ENCODE assay signal across 8 mouse cellular contexts in the genomic region with DNA sequence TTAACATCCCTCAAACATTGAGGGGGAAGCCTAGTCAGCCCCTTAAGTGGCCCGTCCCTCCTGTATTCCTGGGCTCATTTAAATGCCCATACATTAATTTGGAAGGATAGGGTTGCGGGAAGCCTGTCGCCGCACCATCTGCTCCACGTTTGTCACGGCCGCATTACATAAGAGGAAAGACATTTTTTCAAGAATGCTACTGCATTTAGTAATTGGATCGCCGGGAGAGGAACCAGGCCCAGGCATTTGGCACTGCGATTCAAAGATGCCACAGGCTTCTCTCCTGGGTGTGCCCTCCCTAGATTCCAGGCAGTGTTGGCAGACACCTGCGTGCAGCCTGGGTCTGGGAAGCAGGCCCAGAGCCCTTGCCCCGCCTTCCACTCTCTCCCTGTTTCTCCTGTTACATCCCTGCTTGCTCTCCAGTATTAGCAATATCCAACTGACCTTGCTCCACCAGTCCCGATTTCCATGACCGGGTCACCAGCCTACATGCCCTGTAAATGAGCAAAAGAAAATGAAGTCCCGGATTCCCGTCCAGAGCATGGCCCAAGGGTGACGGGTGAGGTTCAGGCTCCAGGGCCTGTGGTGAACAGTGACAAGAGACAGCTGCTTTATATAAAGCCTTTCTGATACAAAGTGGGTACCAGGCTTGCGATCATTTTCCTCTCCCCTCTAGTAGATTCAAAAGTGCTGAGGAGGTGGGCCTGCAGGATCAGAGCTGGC. TPM values are rescaled to one million over a fixed set of nuclear protein-coding genes. Genes with fewer than 3 reads are reported as not detected.
DNase-seq lines count a peak whose midpoint lies in the region; ATAC-seq and TF ChIP-seq lines count a peak whose summit lies in the region.

No protein-coding gene starts in this region.

- H3K4me2 ChIP-seq in stomach, embryonic 16.5 days (ENCODE audit: low read depth, low read length), result no peak overlapping the region
- H3K4me2 ChIP-seq in stomach, postnatal 0 days (replicated peaks; ENCODE audit: low read depth), result no peak overlapping the region
- H3K4me2 ChIP-seq in embryonic facial prominence, embryonic 14.5 days (ENCODE audit: low read depth, low read length), result 0 out of 2 replicates have a peak overlapping the region, but pooled peaks have one; percentile 18
- H3K4me2 ChIP-seq in lung, embryonic 15.5 days, result no peak overlapping the region
- H3K4me2 ChIP-seq in liver, embryonic 12.5 days, result no peak overlapping the region

- ATAC-seq in stomach, embryonic 16.5 days (ENCODE audit: insufficient read depth, low FRiP score), result 0 out of 2 replicates have a peak, but pooled peaks have one; percentile 24
- no peak; the same call in 1 of the 2 replicates for ATAC-seq in stomach, postnatal 0 days (ENCODE audit: low FRiP score, low TSS enrichment)
- ATAC-seq in embryonic facial prominence, embryonic 14.5 days (ENCODE audit: low read depth), result peak; percentile 86
- ATAC-seq in lung, embryonic 15.5 days (ENCODE audit: borderline replicate concordance, extremely low read depth, low FRiP score, low TSS enrichment), result no peak
- ATAC-seq in liver, embryonic 12.5 days, result no peak

- no peak overlapping the region for H3K27ac ChIP-seq in stomach, embryonic 16.5 days (ENCODE audit: low read length)
- H3K27ac ChIP-seq in stomach, postnatal 0 days (replicated peaks), result no peak overlapping the region
- peak overlapping the region; percentile 75 for H3K27ac ChIP-seq in embryonic facial prominence, embryonic 14.5 days (replicated peaks; ENCODE audit: low read depth, low read length)
- peak overlapping the region; percentile 28; the same call in 1 of the 2 replicates for H3K27ac ChIP-seq in lung, embryonic 15.5 days
- no peak overlapping the region for H3K27ac ChIP-seq in liver, embryonic 12.5 days

- 47% methylated on average over 18 of the region's 18 CpGs for WGBS in stomach, embryonic 16.5 days
- 47% methylated on average over 18 of the region's 18 CpGs for WGBS in stomach, postnatal 0 days
- WGBS in embryonic facial prominence, embryonic 14.5 days, result 29% methylated on average over 18 of the region's 18 CpGs
- 34% methylated on average over 18 of the region's 18 CpGs for WGBS in lung, embryonic 15.5 days
- 69% methylated on average over 18 of the region's 18 CpGs for WGBS in liver, embryonic 12.5 days (ENCODE audit: insufficient replicate concordance)

- no peaks in the 10 kb centered on the region for H3K9me3 ChIP-seq in stomach, embryonic 16.5 days (replicated peaks; ENCODE audit: control insufficient read depth, low read length)
- H3K9me3 ChIP-seq in stomach, postnatal 0 days (ENCODE audit: control insufficient read depth, low read length), result no peaks in the 10 kb centered on the region
- H3K9me3 ChIP-seq in embryonic facial prominence, embryonic 14.5 days (ENCODE audit: control insufficient read depth, low read length), result no peaks in the 10 kb centered on the region
- H3K9me3 ChIP-seq in lung, embryonic 15.5 days, result no peaks in the 10 kb centered on the region
- no peaks in the 10 kb centered on the region for H3K9me3 ChIP-seq in liver, embryonic 12.5 days (replicated peaks)

- no peak for DNase-seq in stomach, postnatal 0 days (ENCODE audit: low spot score)
- DNase-seq in embryonic facial prominence, embryonic 14.5 days (ENCODE audit: low spot score), result peak; percentile 93
- DNase-seq in heart, postnatal 25 days (ENCODE audit: low spot score), result peak; percentile 47
- DNase-seq in testis, postnatal 10 days (ENCODE audit: low spot score), result peak; percentile 48
- DNase-seq in urinary bladder, postnatal 10 days (ENCODE audit: low spot score), result no peak

- intact Hi-C loops in heart, postnatal 25 days (cut with DNase I), result no loop called here

- no peak for TF ChIP-seq EP300 in stomach, postnatal 0 days (optimal IDR thresholded peaks at IDR 0.05)

- H3K4me3 ChIP-seq in stomach, embryonic 16.5 days (replicated peaks; ENCODE audit: low read length), result no peak overlapping the region
- no peak overlapping the region for H3K4me3 ChIP-seq in stomach, postnatal 0 days (ENCODE audit: low read depth, low read length)
- H3K4me3 ChIP-seq in embryonic facial prominence, embryonic 14.5 days (ENCODE audit: low read depth, low read length), result no peak overlapping the region
- H3K4me3 ChIP-seq in lung, embryonic 15.5 days, result no peak overlapping the region
- no peak overlapping the region for H3K4me3 ChIP-seq in liver, embryonic 12.5 days

- H3K27me3 ChIP-seq in stomach, embryonic 16.5 days (ENCODE audit: control insufficient read depth, insufficient read depth, low read length), result no peaks in the 10 kb centered on the region
- H3K27me3 ChIP-seq in stomach, postnatal 0 days (ENCODE audit: control insufficient read depth, insufficient read depth, low read length), result no peaks in the 10 kb centered on the region
- no peaks in the 10 kb centered on the region for H3K27me3 ChIP-seq in embryonic facial prominence, embryonic 14.5 days (replicated peaks; ENCODE audit: control insufficient read depth, insufficient read depth, low read length)
- no peaks in the 10 kb centered on the region for H3K27me3 ChIP-seq in lung, embryonic 15.5 days
- H3K27me3 ChIP-seq in liver, embryonic 12.5 days (replicated peaks), result peaks cover 21% of the 10 kb centered on the region

- no peak for TF ChIP-seq CTCF in stomach, postnatal 0 days (IDR thresholded peaks at IDR 0.05; ENCODE audit: low read depth)

- H3K9ac ChIP-seq in stomach, embryonic 16.5 days (ENCODE audit: low read length), result 0 out of 2 replicates have a peak overlapping the region, but pooled peaks have one; percentile 2
- H3K9ac ChIP-seq in stomach, postnatal 0 days (ENCODE audit: low read length), result no peak overlapping the region
- H3K9ac ChIP-seq in embryonic facial prominence, embryonic 14.5 days (ENCODE audit: low read depth, low read length), result no peak overlapping the region
- H3K9ac ChIP-seq in lung, embryonic 15.5 days, result no peak overlapping the region
- H3K9ac ChIP-seq in liver, embryonic 12.5 days, result no peak overlapping the region

- no peaks in the 10 kb centered on the region for H3K36me3 ChIP-seq in stomach, embryonic 16.5 days (ENCODE audit: control insufficient read depth, insufficient read depth, low read length)
- H3K36me3 ChIP-seq in stomach, postnatal 0 days (ENCODE audit: control insufficient read depth, insufficient read depth, low read length), result no peaks in the 10 kb centered on the region
- H3K36me3 ChIP-seq in embryonic facial prominence, embryonic 14.5 days (ENCODE audit: control insufficient read depth, insufficient read depth, low read length), result no peaks in the 10 kb centered on the region
- no peaks in the 10 kb centered on the region for H3K36me3 ChIP-seq in lung, embryonic 15.5 days
- H3K36me3 ChIP-seq in liver, embryonic 12.5 days, result no peaks in the 10 kb centered on the region

- peaks cover 13% of the 10 kb centered on the region; the same call in 1 of the 2 replicates for H3K4me1 ChIP-seq in stomach, embryonic 16.5 days (ENCODE audit: control insufficient read depth, insufficient read depth, low read length)
- no peaks in the 10 kb centered on the region; the same call in 1 of the 2 replicates for H3K4me1 ChIP-seq in stomach, postnatal 0 days (replicated peaks; ENCODE audit: control insufficient read depth, insufficient read depth)
- peaks cover 16% of the 10 kb centered on the region; the same call in 1 of the 2 replicates for H3K4me1 ChIP-seq in embryonic facial prominence, embryonic 14.5 days (ENCODE audit: control insufficient read depth, insufficient read depth, low read length)
- H3K4me1 ChIP-seq in lung, embryonic 15.5 days, result peaks cover 23% of the 10 kb centered on the region
- H3K4me1 ChIP-seq in liver, embryonic 12.5 days, result peaks cover 8% of the 10 kb centered on the region; the same call in 1 of the 2 replicates

RNA-seq across cellular contexts. Expression of gene Znfx1, which starts 16.9 kb away (rescaled TPM):
- 9.2 and 9.5 TPM in 2 replicates for polyA plus RNA-seq in stomach, embryonic 16.5 days (2015; fragmentation: Nextera tagmentation; extraction: Ambion mirVana)
- polyA plus RNA-seq in stomach, postnatal 0 days (2015; fragmentation: Nextera tagmentation; extraction: Ambion mirVana), result 4.2 and 4.3 TPM in 2 replicates
- 9.5 and 10.2 TPM in 2 replicates for polyA plus RNA-seq in embryonic facial prominence, embryonic 14.5 days (2014; fragmentation: Nextera tagmentation; extraction: Ambion mirVana)
- 10 to 100 TPM; 31.6 to 36.3 TPM for total RNA-seq in heart, postnatal 25 days (2021)
- 6.8 and 7.6 TPM in 2 replicates for polyA plus RNA-seq in lung, embryonic 15.5 days (2015; fragmentation: Nextera tagmentation; extraction: Ambion mirVana)
- polyA plus RNA-seq in liver, embryonic 12.5 days (2016; fragmentation: Nextera tagmentation; extraction: Ambion mirVana), result 13.7 and 13.8 TPM in 2 replicates

Comparison
In these comparisons a context has a peak if more than half of its experiments do, and no peak if none do; other contexts are left out.
1. ATAC-seq: peak in stomach, embryonic 16.5 days (single experiment) and embryonic facial prominence, embryonic 14.5 days (single experiment); none in stomach, postnatal 0 days (single experiment), lung, embryonic 15.5 days (single experiment) and liver, embryonic 12.5 days (single experiment).
2. H3K27ac ChIP-seq: peak in embryonic facial prominence, embryonic 14.5 days (single experiment) and lung, embryonic 15.5 days (single experiment); none in stomach, embryonic 16.5 days (single experiment), stomach, postnatal 0 days (single experiment) and liver, embryonic 12.5 days (single experiment).
3. DNase-seq: peak in embryonic facial prominence, embryonic 14.5 days (single experiment), heart, postnatal 25 days (single experiment) and testis, postnatal 10 days (single experiment); none in stomach, postnatal 0 days (single experiment) and urinary bladder, postnatal 10 days (single experiment).